ENCODE assay signal across 25 mouse cellular contexts in the genomic region with DNA sequence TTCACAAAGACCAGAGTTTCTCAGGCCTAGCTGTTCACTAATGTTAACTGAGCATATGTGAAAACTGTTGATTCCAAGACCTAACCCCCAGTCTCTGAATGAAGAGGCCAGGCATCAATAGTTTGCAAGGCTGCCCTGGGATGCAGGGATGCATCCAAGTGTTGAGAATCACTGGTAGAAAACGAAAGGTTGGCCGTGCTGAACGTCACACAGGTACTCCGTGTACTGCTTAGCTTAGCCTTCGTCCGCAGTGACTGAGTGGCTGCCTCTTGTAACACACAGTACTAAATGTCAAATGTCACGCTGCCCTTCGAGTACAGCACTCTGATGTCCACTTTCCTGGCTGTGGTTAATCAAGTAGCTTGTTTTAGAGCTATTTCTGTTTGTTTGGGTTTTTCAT. TPM values are rescaled to one million over a fixed set of nuclear protein-coding genes. Genes with fewer than 3 reads are reported as not detected.
DNase-seq lines count a peak whose midpoint lies in the region; ATAC-seq and TF ChIP-seq lines count a peak whose summit lies in the region.
"Had no signal": no experiment of that assay in that cellular context is flagged by ENCODE, and none has a peak within 500 bp of the region (broad histone marks: within the 10 kb centered on the region; RNA-seq: fewer than 3 reads in every experiment).

No protein-coding gene starts in this region.

- H3K4me1 ChIP-seq in lung, postnatal 0 days (ENCODE audit: insufficient read depth, low read depth, low read length), result no peaks in the 10 kb centered on the region
- H3K4me1 ChIP-seq: embryonic facial prominence, embryonic 10.5 days; embryonic facial prominence, embryonic 12.5 days; forebrain, embryonic 13.5 days; forebrain, embryonic 15.5 days had no signal

- no peaks in the 10 kb centered on the region for H3K9me3 ChIP-seq in lung, postnatal 0 days (ENCODE audit: low read length)
- H3K9me3 ChIP-seq: embryonic facial prominence, embryonic 10.5 days; embryonic facial prominence, embryonic 12.5 days; forebrain, embryonic 13.5 days; forebrain, embryonic 15.5 days; G1E had no signal

- 63% methylated on average over 8 of the region's 8 CpGs for WGBS in lung, postnatal 0 days

- no peak for TF ChIP-seq EP300 in lung, postnatal 0 days (IDR thresholded peaks at IDR 0.05)

- no peak for TF ChIP-seq CTCF in lung, postnatal 0 days (IDR thresholded peaks at IDR 0.05)

- no peaks in the 10 kb centered on the region for H3K27me3 ChIP-seq in lung, postnatal 0 days (replicated peaks; ENCODE audit: insufficient read depth, low read length)
- H3K27me3 ChIP-seq: CH12.LX; embryonic facial prominence, embryonic 12.5 days; forebrain, embryonic 13.5 days; forebrain, embryonic 15.5 days had no signal

- no peak overlapping the region for H3K27ac ChIP-seq in lung, postnatal 0 days (ENCODE audit: low read length)
- H3K27ac ChIP-seq: embryonic facial prominence, embryonic 10.5 days; embryonic facial prominence, embryonic 12.5 days; forebrain, embryonic 13.5 days; forebrain, embryonic 15.5 days had no signal

- H3K9ac ChIP-seq in lung, postnatal 0 days (replicated peaks; ENCODE audit: low read depth), result no peak overlapping the region
- H3K9ac ChIP-seq: embryonic facial prominence, embryonic 12.5 days; forebrain, embryonic 13.5 days; forebrain, embryonic 15.5 days; forebrain, postnatal 0 days had no signal

- peak; percentile 70 to 73 for DNase-seq in adrenal gland, adult (ENCODE audit: inconsistent age in 2 of 2, low spot score in 1 of 2)
- DNase-seq in adrenal gland, adult 18-20 months (ENCODE audit: low spot score in 2 of 2), result no peak
- peak; percentile 28 to 39 for DNase-seq in adrenal gland, postnatal 36 days
- DNase-seq in adrenal gland, postnatal 4 days (ENCODE audit: low spot score in 2 of 2), result no peak
- peak; percentile 15 to 31 for DNase-seq in lung, adult 18-20 months
- no peak for DNase-seq in lung, postnatal 0 days (ENCODE audit: low spot score)
- peak; percentile 26 for DNase-seq in lung, postnatal 36 days
- no peak for DNase-seq in lung, postnatal 4 days
- DNase-seq: adrenal gland, postnatal 10 days; B cell, adult 2 months; cerebellum, adult 11-12 months; cerebellum, adult 2 months; cerebellum, adult 9-10 months; cerebellum, postnatal 10 days; cerebellum, postnatal 25 days; forebrain, postnatal 0 days had no signal

- no peak overlapping the region for H3K4me2 ChIP-seq in lung, postnatal 0 days (replicated peaks; ENCODE audit: low read depth, low read length)
- H3K4me2 ChIP-seq: embryonic facial prominence, embryonic 12.5 days; forebrain, embryonic 13.5 days; forebrain, embryonic 15.5 days had no signal

- H3K4me3 ChIP-seq in lung, postnatal 0 days (ENCODE audit: low read depth, low read length), result no peak overlapping the region
- H3K4me3 ChIP-seq: embryonic facial prominence, embryonic 10.5 days; embryonic facial prominence, embryonic 12.5 days; forebrain, embryonic 13.5 days; forebrain, embryonic 15.5 days had no signal

- H3K36me3 ChIP-seq in lung, postnatal 0 days (ENCODE audit: insufficient read depth, low read length), result no peaks in the 10 kb centered on the region
- H3K36me3 ChIP-seq: embryonic facial prominence, embryonic 10.5 days; embryonic facial prominence, embryonic 12.5 days; forebrain, embryonic 15.5 days; G1E had no signal

- no peak for ATAC-seq in lung, postnatal 0 days
- ATAC-seq: activated CD4-positive, CD25-positive, alpha-beta regulatory T cell, adult 4 months; CD4-positive, CD25-positive, alpha-beta regulatory T cell, adult 4 months; forebrain, embryonic 13.5 days; forebrain, embryonic 15.5 days; forebrain, postnatal 0 days; Patski had no signal

RNA-seq across cellular contexts. Expression of a gene that starts 19.7 kb away (rescaled TPM):
- 10 to 100 TPM; 30.9 to 41.5 TPM for total RNA-seq in adrenal gland, adult 18-20 months (2021)
- 10 to 100 TPM; 42.7 to 51.7 TPM for total RNA-seq in adrenal gland, postnatal 36 days (2021)
- 10 to 100 TPM; 46.0 to 50.6 TPM for total RNA-seq in adrenal gland, postnatal 4 days (2021)
- polyA plus RNA-seq in lung, postnatal 0 days (2015; fragmentation: Nextera tagmentation; extraction: Ambion mirVana), result 39.2 and 46.5 TPM in 2 replicates

RNA-seq across cellular contexts. Expression of a gene that starts 46.0 kb away (rescaled TPM):
- total RNA-seq in adrenal gland, adult 18-20 months (2021), result 10 to 100 TPM; 14.3 to 18.6 TPM
- total RNA-seq in adrenal gland, postnatal 36 days (2021), result 10 to 100 TPM; 19.0 to 20.0 TPM
- total RNA-seq in adrenal gland, postnatal 4 days (2021), result 10 to 100 TPM; 22.3 to 22.9 TPM
- polyA plus RNA-seq in lung, postnatal 0 days (2015; fragmentation: Nextera tagmentation; extraction: Ambion mirVana), result 31.9 and 35.7 TPM in 2 replicates
- total RNA-seq: CH12.LX had no signal
- polyA plus RNA-seq: activated CD4-positive, CD25-positive, alpha-beta regulatory T cell, adult 4 months; CD4-positive, CD25-positive, alpha-beta regulatory T cell, adult 4 months; G1E had no signal

Comparison
In these comparisons a context has a peak if more than half of its experiments do, and no peak if none do; other contexts are left out.
1. DNase-seq: peak in adrenal gland, adult (2 of 2), adrenal gland, postnatal 36 days (2 of 2), lung, adult 18-20 months (2 of 2) and lung, postnatal 36 days (single experiment); none in adrenal gland, adult 18-20 months (0 of 2), adrenal gland, postnatal 4 days (0 of 2), lung, postnatal 0 days (single experiment) and lung, postnatal 4 days (0 of 2).